In genomic region chr7:31123697-31124096, GRCm38 (mm10) we compare ENCODE assay signal across 24 mouse cellular contexts. TPM values are rescaled to one million over a fixed set of nuclear protein-coding genes. Genes with fewer than 3 reads are reported as not detected.
DNase-seq lines count a peak whose midpoint lies in the region; TF ChIP-seq lines count a peak whose summit lies in the region.
"Had no signal": no experiment of that assay in that cellular context is flagged by ENCODE, and none has a peak within 500 bp of the region (broad histone marks: within the 10 kb centered on the region; RNA-seq: fewer than 3 reads in every experiment).

No protein-coding gene starts in this region.

- peak overlapping the region; percentile 91 for H3K4me3 ChIP-seq in gastrocnemius, adult 2 months
- H3K4me3 ChIP-seq: embryonic facial prominence, embryonic 12.5 days; embryonic facial prominence, embryonic 15.5 days; heart, adult 2 months; heart, embryonic 10.5 days; heart, embryonic 13.5 days had no signal

- peak overlapping the region; percentile 99 for H3K27ac ChIP-seq in gastrocnemius, adult 2 months
- H3K27ac ChIP-seq: embryonic facial prominence, embryonic 12.5 days; embryonic facial prominence, embryonic 15.5 days; heart, adult 2 months; heart, embryonic 10.5 days; heart, embryonic 13.5 days; hindbrain, embryonic 14.5 days; hindbrain, postnatal 0 days had no signal

- DNase-seq in cerebellum, adult 11-12 months = peak; percentile 71
- DNase-seq in cerebellum, postnatal 10 days = no peak
- peak; percentile 77 for DNase-seq in cerebellum, adult 9-10 months
- DNase-seq in cerebellum, adult 8-10 months = no peak
- no peak for DNase-seq in gastrocnemius, adult 2 months
- DNase-seq in gastrocnemius, adult 8-10 months (ENCODE audit: low spot score in 2 of 2) = no peak
- DNase-seq in natural killer cell, adult 2 months (ENCODE audit: low spot score in 2 of 2) = no peak
- DNase-seq: adrenal gland, adult 8-10 months; adrenal gland, postnatal 25 days; forebrain, postnatal 0 days; gastrocnemius, postnatal 10 days; gastrocnemius, postnatal 36 days; heart, adult 2 months; heart, postnatal 14 days; heart, postnatal 4 days; kidney, adult 18-20 months had no signal

- TF ChIP-seq CTCF in gastrocnemius, adult 2 months (IDR thresholded peaks at IDR 0.05) = no peak

- intact Hi-C loops in gastrocnemius, adult 2 months (cut with DNase I) = no loop called here

RNA-seq across cellular contexts. Expression of gene Scn1b, which starts 3.1 kb away (rescaled TPM):
- 100 to 1,000 TPM; 748 to 815 TPM for total RNA-seq in gastrocnemius, adult 2 months (2021)
- total RNA-seq in gastrocnemius, adult 8-10 months (2022) = 1,000 to 10,000 TPM in 1 of 4 experiments, 100 to 1,000 TPM in 3; 780 to 1,106 (median 929) TPM
- total RNA-seq: common myeloid progenitor, adult 5-6 weeks; granulocyte monocyte progenitor cell, adult 5-6 weeks had no signal

RNA-seq across cellular contexts. Expression of gene Hpn, which starts 8.6 kb away (rescaled TPM):
- 10 to 100 TPM; 14.0 to 15.9 TPM for total RNA-seq in gastrocnemius, adult 2 months (2021)
- 10 to 100 TPM; 15.2 to 21.0 (median 17.7) TPM for total RNA-seq in gastrocnemius, adult 8-10 months (2022)
- total RNA-seq: hindbrain, postnatal 0 days had no signal

RNA-seq across cellular contexts. Expression of gene Gramd1a, which starts 32.0 kb away (rescaled TPM):
- 10 to 100 TPM; 47.2 to 61.7 TPM for total RNA-seq in gastrocnemius, adult 2 months (2021)
- 10 to 100 TPM; 30.7 to 40.2 (median 33.3) TPM for total RNA-seq in gastrocnemius, adult 8-10 months (2022)

RNA-seq across cellular contexts. Expression of gene Fxyd3, which starts 47.2 kb away (rescaled TPM):
- total RNA-seq in gastrocnemius, adult 2 months (2021) = 1 to 10 TPM; 1.2 to 1.4 TPM
- 1 to 10 TPM in 2 of 4 experiments, under 1 TPM in 2; 0.77 to 1.3 (median 0.92) TPM for total RNA-seq in gastrocnemius, adult 8-10 months (2022)
- total RNA-seq: common myeloid progenitor, adult 5-6 weeks; forebrain, postnatal 0 days; granulocyte monocyte progenitor cell, adult 5-6 weeks; hindbrain, postnatal 0 days had no signal

Comparison
In these comparisons a context has a peak if more than half of its experiments do, and no peak if none do; other contexts are left out.
1. DNase-seq: peak in cerebellum, adult 11-12 months (single experiment) and cerebellum, adult 9-10 months (single experiment); none in cerebellum, postnatal 10 days (0 of 2), cerebellum, adult 8-10 months (single experiment), gastrocnemius, adult 2 months (single experiment), gastrocnemius, adult 8-10 months (0 of 2) and natural killer cell, adult 2 months (0 of 2).